Mouse (Mus musculus): ENCODE data around the gene Znhit2.
A peak's percentile ranks its signal among the peaks of the same experiment; 100 is the strongest.

The Znhit2 gene

GRCm38 (mm10) chr19:6071261-6071660 is 10.3 kb downstream of the Znhit2 start:
- no peak for DNase-seq (ENCODE audit: low spot score)

GRCm38 (mm10) chr19:6073889-6074288 is 12.9 kb downstream of the Znhit2 start:
- DNase-seq (ENCODE audit: low spot score) = no peak

- peak; percentile 56 for DNase-seq (ENCODE audit: low spot score)
Measured at GRCm38 (mm10) chr19:6076564-6077393, 15.8 kb downstream of the Znhit2 start, which contains the start of gene Vps51. Vps51 (minus strand) TSS chr19:6077231.

- no peak for DNase-seq (ENCODE audit: low spot score)
Measured at GRCm38 (mm10) chr19:6079983-6080480, 19.0 kb downstream of the Znhit2 start, which contains the start of gene Tmem262. Tmem262 (plus strand) TSS chr19:6080033.

GRCm38 (mm10) chr19:6082156-6082555 is 21.2 kb downstream of the Znhit2 start, which contains the start of gene Gm28374:
Gm28374 (minus strand) TSS chr19:6082256.
- no peak for DNase-seq (ENCODE audit: low spot score)

GRCm38 (mm10) chr19:6084478-6085248 is 23.7 kb downstream of the Znhit2 start, which contains the start of the genes Zfpl1 and Cdca5:
Zfpl1 (minus strand) TSS chr19:6084956.
Cdca5 (plus strand) TSS chr19:6084983.
- peak; percentile 86 for DNase-seq (ENCODE audit: low spot score)

- no peak for DNase-seq (ENCODE audit: low spot score)
Measured at GRCm38 (mm10) chr19:6085417-6085879, 24.5 kb downstream of the Znhit2 start.

GRCm38 (mm10) chr19:6088841-6089240 is 27.8 kb downstream of the Znhit2 start:
- no peak for DNase-seq (ENCODE audit: low spot score)

- DNase-seq (ENCODE audit: low spot score) = no peak
Measured at GRCm38 (mm10) chr19:6094119-6094518, 33.1 kb downstream of the Znhit2 start, which contains the start of gene AC131692.1. AC131692.1 (plus strand) TSS chr19:6094419.

- DNase-seq (ENCODE audit: low spot score) = no peak
Measured at GRCm38 (mm10) chr19:6097847-6098246, 36.9 kb downstream of the Znhit2 start.

GRCm38 (mm10) chr19:6101186-6101585 is 40.2 kb downstream of the Znhit2 start:
- no peak for DNase-seq (ENCODE audit: low spot score)

- no peak for DNase-seq (ENCODE audit: low spot score)
Measured at GRCm38 (mm10) chr19:6102169-6102853, 41.3 kb downstream of the Znhit2 start.

GRCm38 (mm10) chr19:6104476-6104875 is 43.5 kb downstream of the Znhit2 start:
- no peak for DNase-seq (ENCODE audit: low spot score)

- no peak for DNase-seq (ENCODE audit: low spot score)
Measured at GRCm38 (mm10) chr19:6105586-6105985, 44.6 kb downstream of the Znhit2 start, which contains the start of gene Naaladl1. Naaladl1 (plus strand) TSS chr19:6105782.

All from ovary, postnatal 10 days (tissue).